Mouse (Mus musculus): ENCODE data around the gene Dclk3.

- TF ChIP-seq CTCF (IDR thresholded peaks at IDR 0.05) (no peak), POLR2A (IDR thresholded peaks at IDR 0.05; ENCODE audit: insufficient read depth, low read depth, low read length) (no peak)
Observed at GRCm38 (mm10) chr9:111425113-111425512, 13.8 kb upstream of the Dclk3 start.
